Mouse (Mus musculus) forebrain, embryonic 12.5 days (tissue): Measurements from ENCODE around the gene Slfn8. TPM values are rescaled to one million over a fixed set of nuclear protein-coding genes. Genes with fewer than 3 reads are reported as not detected.

Experiments used
- ATAC-seq: fragments of 200-750 bp; cut with Nextera tagmentation; 2 replicates; pipeline ENCODE4 v1.8.0; 2017; ENCODE audit warnings: moderate TSS enrichment; ENCODE audit not compliant: low FRiP score
- H3K27ac ChIP-seq: fragments of 300-500 bp; sonication (generic); 2 replicates; pipeline ENCODE4 v1.5.1; 2016; ENCODE audit warnings: mild to moderate bottlenecking
- H3K27me3 ChIP-seq: fragments of 300-500 bp; sonication (generic); 2 replicates; pipeline ENCODE4 v1.6.1; 2016; ENCODE audit warnings: mild to moderate bottlenecking
- H3K36me3 ChIP-seq: fragments of 300-500 bp; sonication (generic); replicated peaks from 2 replicates; pipeline ENCODE4 v1.6.1; 2016; ENCODE audit warnings: mild to moderate bottlenecking
- H3K4me1 ChIP-seq: fragments of 300-500 bp; sonication (generic); 2 replicates; pipeline ENCODE4 v1.6.1; 2016
- H3K4me2 ChIP-seq: fragments of 300-500 bp; sonication (generic); 2 replicates; pipeline ENCODE4 v1.6.1; 2016; ENCODE audit warnings: mild to moderate bottlenecking, moderate library complexity
- H3K4me3 ChIP-seq: fragments of 300-500 bp; sonication (generic); replicated peaks from 2 replicates; pipeline ENCODE4 v1.5.1; 2016; ENCODE audit warnings: mild to moderate bottlenecking
- H3K9ac ChIP-seq: fragments of 300-500 bp; sonication (generic); 2 replicates; pipeline ENCODE4 v1.6.1; 2016; ENCODE audit warnings: mild to moderate bottlenecking
- H3K9me3 ChIP-seq: fragments of 300-500 bp; sonication (generic); 2 replicates; pipeline ENCODE4 v1.6.1; 2016
- WGBS: fragments of 180-500 bp; shearing (Covaris S2); methylation state at CpG from one replicate; pipeline ENCODE4 v1.1.7; 2016; 5-methylcytosine and 5-hydroxymethylcytosine counted together
- polyA plus RNA-seq: library from polyadenylated mRNA; unstranded; fragments of >200 nt; fragmentation: Nextera tagmentation; extraction: Ambion mirVana; gene quantifications from 2 replicates; pipeline ENCODE4 v1.2.1, GENCODE M21; 2016

The Slfn8 gene
- 0.21 and 0.37 TPM in 2 replicates for polyA plus RNA-seq

- ATAC-seq, result no peak
Measured at GRCm38 (mm10) chr11:83020621-83021020, at the start of gene Slfn8. TSS of gene Slfn8 (minus strand) at chr11:83020810.

GRCm38 (mm10) chr11:83067982-83068694 is 47.5 kb upstream of the Slfn8 start:
- no peak for ATAC-seq
- 83% methylated on average over 4 of the region's 4 CpGs for whole genome bisulfite sequencing
- Histone ChIP-seq H3K9ac (no peak overlapping the region), H3K4me2 (no peak overlapping the region), H3K9me3 (no peaks in the 10 kb centered on the region), H3K27me3 (no peaks in the 10 kb centered on the region), H3K4me1 (no peaks in the 10 kb centered on the region; the same call in 1 of the 2 replicates), H3K4me3 (no peak overlapping the region), H3K27ac (no peak overlapping the region), H3K36me3 (no peaks in the 10 kb centered on the region)

More at GRCm38 (mm10) chr11:83020621-83021020, at the start of gene Slfn8:
- no peaks in the 10 kb centered on the region for H3K4me1 ChIP-seq
- WGBS, result 76% methylated on average over 5 of the region's 5 CpGs
- H3K27me3 ChIP-seq, result no peaks in the 10 kb centered on the region
- no peak within 1 kb of the TSS for H3K4me2 ChIP-seq
- no peaks in the 10 kb centered on the region for H3K36me3 ChIP-seq
- H3K4me3 ChIP-seq, result no peak within 1 kb of the TSS
- no peak within 1 kb of the TSS for H3K27ac ChIP-seq
- no peak within 1 kb of the TSS for H3K9ac ChIP-seq
- no peaks in the 10 kb centered on the region for H3K9me3 ChIP-seq

GRCm38 (mm10) chr11:83066640-83067531 is 46.3 kb upstream of the Slfn8 start:
- no peaks in the 10 kb centered on the region for H3K36me3 ChIP-seq
- 39% methylated on average over 11 of the region's 11 CpGs for WGBS
- H3K4me1 ChIP-seq, result no peaks in the 10 kb centered on the region; the same call in 1 of the 2 replicates
- no peaks in the 10 kb centered on the region for H3K9me3 ChIP-seq
- ATAC-seq, result no peak
- no peak overlapping the region for H3K4me3 ChIP-seq
- H3K4me2 ChIP-seq, result no peak overlapping the region
- no peaks in the 10 kb centered on the region for H3K27me3 ChIP-seq
- H3K27ac ChIP-seq, result no peak overlapping the region
- H3K9ac ChIP-seq, result no peak overlapping the region

- H3K27ac ChIP-seq, result no peak overlapping the region
- H3K27me3 ChIP-seq, result no peaks in the 10 kb centered on the region
- no peaks in the 10 kb centered on the region for H3K9me3 ChIP-seq
- no peak overlapping the region for H3K4me2 ChIP-seq
- H3K4me3 ChIP-seq, result no peak overlapping the region
- WGBS, result 14% methylated on average over 6 of the region's 6 CpGs
- no peaks in the 10 kb centered on the region; the same call in 1 of the 2 replicates for H3K4me1 ChIP-seq
- H3K36me3 ChIP-seq, result no peaks in the 10 kb centered on the region
- no peak overlapping the region for H3K9ac ChIP-seq
- ATAC-seq, result no peak
Measured at GRCm38 (mm10) chr11:83065441-83066344, 45.1 kb upstream of the Slfn8 start.

- Histone ChIP-seq H3K4me1 (no peaks in the 10 kb centered on the region; the same call in 1 of the 2 replicates), H3K27ac (no peak within 1 kb of the TSS), H3K4me2 (no peak within 1 kb of the TSS), H3K36me3 (no peaks in the 10 kb centered on the region), H3K4me3 (no peak within 1 kb of the TSS), H3K27me3 (peaks cover 2% of the 10 kb centered on the region; the same call in 1 of the 2 replicates), H3K9ac (no peak within 1 kb of the TSS), H3K9me3 (no peaks in the 10 kb centered on the region)
- WGBS, result 84% methylated on average over 2 of the region's 2 CpGs
- no peak for ATAC-seq
Measured at GRCm38 (mm10) chr11:83064946-83065345, 44.3 kb upstream of the Slfn8 start, which contains the start of gene Slfn2. TSS of gene Slfn2 (plus strand) at chr11:83065112.

GRCm38 (mm10) chr11:83063941-83064349 is 43.3 kb upstream of the Slfn8 start:
- H3K9me3 ChIP-seq, result no peaks in the 10 kb centered on the region
- no peaks in the 10 kb centered on the region; the same call in 1 of the 2 replicates for H3K4me1 ChIP-seq
- WGBS, result 76% methylated on average over 3 of the region's 3 CpGs
- no peak overlapping the region for H3K9ac ChIP-seq
- ATAC-seq, result no peak
- no peak overlapping the region for H3K4me2 ChIP-seq
- no peak overlapping the region for H3K27ac ChIP-seq
- no peaks in the 10 kb centered on the region for H3K36me3 ChIP-seq
- H3K4me3 ChIP-seq, result no peak overlapping the region
- H3K27me3 ChIP-seq, result peaks cover 2% of the 10 kb centered on the region; the same call in 1 of the 2 replicates

GRCm38 (mm10) chr11:83063126-83063525 is 42.5 kb upstream of the Slfn8 start:
- no peak overlapping the region for H3K9ac ChIP-seq
- H3K4me2 ChIP-seq, result no peak overlapping the region
- WGBS, result 71% methylated on average over 4 of the region's 4 CpGs
- H3K4me3 ChIP-seq, result no peak overlapping the region
- H3K36me3 ChIP-seq, result no peaks in the 10 kb centered on the region
- no peak for ATAC-seq
- H3K4me1 ChIP-seq, result no peaks in the 10 kb centered on the region; the same call in 1 of the 2 replicates
- H3K9me3 ChIP-seq, result no peaks in the 10 kb centered on the region
- no peak overlapping the region for H3K27ac ChIP-seq
- peaks cover 2% of the 10 kb centered on the region; the same call in 1 of the 2 replicates for H3K27me3 ChIP-seq

GRCm38 (mm10) chr11:83061806-83062205 is 41.2 kb upstream of the Slfn8 start:
- no peak overlapping the region for H3K27ac ChIP-seq
- H3K9ac ChIP-seq, result no peak overlapping the region
- no peak overlapping the region for H3K4me3 ChIP-seq
- H3K36me3 ChIP-seq, result no peaks in the 10 kb centered on the region
- peaks cover 2% of the 10 kb centered on the region; the same call in 1 of the 2 replicates for H3K27me3 ChIP-seq
- no peak overlapping the region for H3K4me2 ChIP-seq
- 91% methylated on average over 7 of the region's 7 CpGs for WGBS
- H3K4me1 ChIP-seq, result no peaks in the 10 kb centered on the region; the same call in 1 of the 2 replicates
- no peak for ATAC-seq
- no peaks in the 10 kb centered on the region for H3K9me3 ChIP-seq

GRCm38 (mm10) chr11:83060412-83061020 is 39.9 kb upstream of the Slfn8 start:
- ATAC-seq, result no peak

GRCm38 (mm10) chr11:83057863-83058262 is 37.3 kb upstream of the Slfn8 start:
- peaks cover 2% of the 10 kb centered on the region; the same call in 1 of the 2 replicates for H3K27me3 ChIP-seq
- H3K36me3 ChIP-seq, result no peaks in the 10 kb centered on the region
- WGBS, result 12% methylated on average over 5 of the region's 5 CpGs
- no peaks in the 10 kb centered on the region for H3K9me3 ChIP-seq
- no peak for ATAC-seq
- H3K4me2 ChIP-seq, result no peak overlapping the region
- no peak overlapping the region for H3K27ac ChIP-seq
- H3K4me1 ChIP-seq, result no peaks in the 10 kb centered on the region
- H3K4me3 ChIP-seq, result no peak overlapping the region
- no peak overlapping the region for H3K9ac ChIP-seq

More at GRCm38 (mm10) chr11:83060412-83061020, 39.9 kb upstream of the Slfn8 start:
- Histone ChIP-seq H3K9ac (no peak overlapping the region), H3K4me3 (no peak overlapping the region), H3K27ac (no peak overlapping the region), H3K36me3 (no peaks in the 10 kb centered on the region), H3K4me1 (no peaks in the 10 kb centered on the region), H3K9me3 (no peaks in the 10 kb centered on the region), H3K4me2 (no peak overlapping the region), H3K27me3 (peaks cover 2% of the 10 kb centered on the region; the same call in 1 of the 2 replicates)
- 81% methylated on average over 5 of the region's 5 CpGs for WGBS

- Histone ChIP-seq H3K27me3 (no peaks in the 10 kb centered on the region), H3K4me3 (no peak overlapping the region), H3K4me2 (no peak overlapping the region), H3K4me1 (no peaks in the 10 kb centered on the region), H3K9ac (no peak overlapping the region), H3K9me3 (no peaks in the 10 kb centered on the region), H3K36me3 (no peaks in the 10 kb centered on the region), H3K27ac (no peak overlapping the region)
- ATAC-seq, result no peak
- WGBS, result 82% methylated on average over 3 of the region's 3 CpGs
Measured at GRCm38 (mm10) chr11:83045642-83046041, 25.0 kb upstream of the Slfn8 start.
